Mouse (Mus musculus): Measurements from ENCODE around the gene Scn9a. TPM values are rescaled to one million over a fixed set of nuclear protein-coding genes. Genes with fewer than 3 reads are reported as not detected.

Gene Scn9a
- total RNA-seq (2021), result not detected

DNA sequence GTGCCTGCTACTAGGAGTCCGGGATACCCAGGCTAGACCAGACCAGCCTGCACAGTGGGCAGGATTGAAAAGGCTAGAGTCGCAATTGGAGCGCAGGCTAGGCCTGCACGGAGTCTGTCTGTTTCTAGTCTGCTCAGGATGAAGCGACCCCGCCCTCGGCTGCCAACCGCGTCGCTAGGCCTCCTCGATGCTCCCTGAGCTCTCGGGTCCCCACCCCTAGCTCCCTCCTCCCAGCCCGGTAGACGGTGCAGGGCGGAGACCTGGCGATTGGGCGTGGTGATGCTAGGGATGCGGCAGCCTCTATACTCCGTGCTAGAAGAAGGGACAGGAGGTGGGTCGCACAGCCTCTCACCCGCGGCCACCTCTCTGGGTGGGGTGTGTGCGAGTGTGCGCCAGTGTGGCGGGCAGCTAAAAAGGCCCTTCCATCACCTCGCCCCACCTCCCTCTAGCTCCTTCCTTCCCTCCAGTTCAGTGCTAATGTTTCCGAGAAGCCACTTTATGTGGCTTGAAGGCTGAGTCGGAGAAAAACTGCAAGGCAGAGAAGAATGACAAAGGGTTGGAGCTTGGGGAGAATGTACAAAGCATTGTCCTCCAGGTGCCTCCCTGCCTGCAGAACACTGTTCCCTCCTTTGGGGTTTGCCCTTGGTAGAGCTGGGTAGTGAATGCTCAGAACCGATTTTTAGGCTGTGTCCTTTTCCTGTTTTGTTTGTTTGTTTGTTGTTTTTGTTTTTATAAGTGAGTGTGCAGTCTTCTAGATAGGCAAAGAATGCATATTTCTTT, at the start of gene Scn9a:
Gene Scn9a (minus strand): TSS at position 383 of the 780 bp plus-strand sequence.
- no peak for DNase-seq (ENCODE audit: low spot score)
- intact Hi-C loops (cut with DNase I), result no loop called here

DNA sequence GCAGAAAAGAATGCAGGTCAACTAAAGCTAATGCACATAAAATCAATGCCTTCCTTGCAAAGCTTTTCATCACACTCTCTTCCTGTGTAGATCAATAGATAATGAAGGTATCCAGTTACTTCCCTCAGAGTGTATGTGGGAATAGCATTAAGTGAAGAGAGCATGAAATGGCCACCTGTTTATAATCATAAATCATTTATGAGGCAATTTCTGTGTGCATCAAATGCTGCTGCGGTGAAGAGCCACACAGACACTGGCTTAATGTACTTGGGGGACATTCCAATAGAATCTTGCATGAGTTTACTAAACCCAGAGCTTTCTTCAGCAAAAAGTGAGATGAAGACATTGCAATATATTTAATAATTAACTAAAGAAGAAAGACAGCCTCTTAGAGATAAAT, 27.2 kb upstream of the Scn9a start:
- DNase-seq (ENCODE audit: low spot score), result no peak
- intact Hi-C loops (cut with DNase I), result no loop called here

DNA sequence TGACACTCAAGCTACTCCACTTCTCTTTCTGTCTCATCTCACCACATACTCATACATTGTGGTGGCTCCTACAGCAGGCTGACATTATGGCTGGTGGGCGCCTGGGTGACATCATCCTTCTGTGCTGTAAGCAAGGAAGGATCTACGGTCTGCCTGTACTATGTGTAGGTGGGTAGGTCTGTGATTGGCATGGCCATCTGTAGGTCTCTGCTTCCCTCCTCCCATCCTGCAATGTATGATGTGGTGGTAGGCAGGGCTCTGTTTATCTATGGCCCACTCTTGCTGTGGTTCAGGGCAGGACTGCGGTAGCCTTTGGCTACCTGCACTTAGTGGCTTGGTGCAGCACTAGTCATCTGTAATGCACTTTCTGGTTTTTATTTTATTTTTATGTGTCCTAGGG, 21.7 kb upstream of the Scn9a start:
- intact Hi-C loops (cut with DNase I), result no loop called here
- DNase-seq (ENCODE audit: low spot score), result no peak

DNA sequence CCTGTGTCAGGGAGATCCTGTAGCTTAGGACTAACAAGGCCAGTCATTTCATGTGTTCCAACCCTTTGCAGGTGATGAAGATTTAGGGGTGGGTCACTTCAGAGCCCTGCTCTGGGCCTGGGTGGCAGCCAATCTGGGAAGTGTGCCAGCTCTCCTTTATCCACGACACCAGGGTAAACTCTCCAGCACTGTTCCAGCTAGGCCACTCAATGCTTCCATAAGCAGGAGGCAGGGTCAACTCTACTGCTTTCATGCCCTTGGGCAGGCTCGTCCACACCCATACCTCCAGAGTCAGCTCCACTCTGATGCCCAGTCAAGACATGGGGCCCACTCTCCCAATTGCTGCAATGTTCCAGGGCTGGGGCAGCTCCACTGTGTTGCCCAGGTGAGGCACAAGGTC, 20.7 kb upstream of the Scn9a start:
- no peak for DNase-seq (ENCODE audit: low spot score)
- intact Hi-C loops (cut with DNase I), result no loop called here

GRCm38 (mm10) chr2:66644384-66644783, 9.6 kb upstream of the Scn9a start:
- intact Hi-C loops (cut with DNase I), result loop anchor here (10.0 kb wide), 1 partner anchor 390 kb away; the partner anchor contains the start of gene Ttc21b
- no peak for DNase-seq (ENCODE audit: low spot score)

DNA sequence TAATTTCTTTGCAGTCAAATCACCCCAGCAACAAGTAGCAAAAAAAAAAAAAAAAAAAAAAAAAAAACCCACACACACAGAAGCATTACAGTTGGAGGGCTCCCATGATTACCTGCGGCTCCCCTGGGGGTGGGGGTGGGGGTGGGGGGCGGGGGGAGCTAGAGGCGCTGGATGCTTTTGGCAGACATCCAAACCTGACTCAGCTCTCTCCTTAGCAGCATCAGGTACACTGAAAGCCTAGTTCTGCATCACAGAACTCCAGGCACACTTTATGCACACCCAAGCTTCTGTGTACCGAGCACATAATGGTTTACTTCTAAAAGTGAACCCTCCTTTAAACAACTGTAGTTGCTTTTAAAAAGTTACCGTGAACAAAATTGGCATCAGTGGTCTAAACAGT, 2.0 kb downstream of the Scn9a start:
- intact Hi-C loops (cut with DNase I), result no loop called here
- DNase-seq (ENCODE audit: low spot score), result no peak

DNA sequence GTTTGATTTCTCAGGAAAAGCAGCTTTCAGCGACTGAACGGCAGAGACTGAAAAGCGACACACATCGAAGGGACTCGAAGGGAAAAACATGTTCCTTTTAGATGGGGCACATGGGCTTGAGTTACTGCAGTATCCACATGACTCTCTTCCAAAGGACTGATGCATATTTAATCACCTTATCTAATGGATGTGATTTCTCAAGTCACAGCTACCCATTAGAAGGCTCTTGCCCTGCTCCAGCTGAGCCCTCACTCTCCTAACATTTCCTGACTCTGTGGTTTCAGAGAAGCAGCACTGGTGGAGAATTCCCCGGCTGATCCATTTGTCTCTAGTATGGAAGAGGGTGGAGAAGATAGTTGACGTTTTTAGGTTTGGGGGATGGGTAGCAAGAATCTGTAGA, 23.7 kb downstream of the Scn9a start:
- intact Hi-C loops (cut with DNase I), result no loop called here

DNA sequence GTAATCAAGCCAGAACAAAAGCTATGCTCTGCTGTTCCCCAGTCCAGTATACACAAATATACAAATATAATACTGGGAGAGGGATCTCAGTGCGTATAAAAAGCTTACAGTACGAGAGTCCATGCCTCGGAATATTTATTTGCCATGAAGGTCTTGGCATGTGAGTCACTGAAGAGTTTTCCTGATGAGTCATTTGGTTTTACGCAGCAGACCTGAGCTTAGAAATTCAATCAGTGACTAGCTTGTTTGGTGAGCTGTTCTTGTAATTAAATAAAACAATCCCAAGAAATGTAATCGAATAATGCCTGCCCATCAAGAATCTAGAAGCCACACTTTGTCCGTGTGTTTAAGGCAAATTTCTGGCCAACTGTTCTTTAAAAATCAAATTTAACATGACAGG, 37.4 kb downstream of the Scn9a start:
- DNase-seq (ENCODE audit: low spot score), result no peak
- intact Hi-C loops (cut with DNase I), result no loop called here

More for the DNA sequence above, 23.7 kb downstream of the Scn9a start:
- no peak for DNase-seq (ENCODE audit: low spot score)

DNA sequence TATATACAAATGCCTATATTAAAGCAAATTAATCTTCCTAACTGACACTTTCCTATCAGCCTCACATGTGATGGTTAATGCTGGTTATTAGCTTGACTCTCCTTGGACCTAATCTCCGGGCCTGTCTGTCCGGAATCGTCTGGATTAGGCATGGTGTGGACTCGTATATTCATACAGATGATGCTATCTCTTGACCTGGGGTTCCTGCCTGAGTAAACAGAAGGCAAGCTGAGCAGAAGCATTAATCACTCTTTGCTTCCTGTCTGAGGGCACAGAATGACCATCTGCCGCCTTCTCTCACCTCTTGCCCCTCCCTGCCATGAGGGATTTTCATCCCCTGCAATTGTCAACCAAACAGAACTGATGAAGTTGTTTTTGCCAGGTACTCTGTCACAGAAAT, 38.6 kb downstream of the Scn9a start:
- DNase-seq (ENCODE audit: low spot score), result no peak
- intact Hi-C loops (cut with DNase I), result no loop called here

DNA sequence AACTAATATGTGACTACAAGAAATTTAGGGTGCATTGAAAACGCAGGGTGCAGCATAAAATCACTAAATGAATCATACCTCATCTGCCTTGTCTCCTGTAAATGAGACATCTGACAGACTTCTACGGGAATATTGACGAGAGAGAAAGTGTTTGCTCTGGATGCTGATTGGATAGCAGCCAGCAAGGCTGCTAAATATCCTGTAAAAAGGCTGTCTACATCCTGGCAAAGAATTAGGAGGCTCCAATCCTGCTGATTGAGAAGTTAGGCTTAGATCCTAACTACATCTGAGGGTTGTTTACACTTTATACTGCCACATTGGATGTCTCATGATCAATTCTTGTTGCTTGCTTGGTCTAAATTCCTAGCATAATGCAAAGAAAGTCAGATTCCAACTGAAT, 44.6 kb downstream of the Scn9a start:
- DNase-seq (ENCODE audit: low spot score), result no peak
- intact Hi-C loops (cut with DNase I), result no loop called here

DNA sequence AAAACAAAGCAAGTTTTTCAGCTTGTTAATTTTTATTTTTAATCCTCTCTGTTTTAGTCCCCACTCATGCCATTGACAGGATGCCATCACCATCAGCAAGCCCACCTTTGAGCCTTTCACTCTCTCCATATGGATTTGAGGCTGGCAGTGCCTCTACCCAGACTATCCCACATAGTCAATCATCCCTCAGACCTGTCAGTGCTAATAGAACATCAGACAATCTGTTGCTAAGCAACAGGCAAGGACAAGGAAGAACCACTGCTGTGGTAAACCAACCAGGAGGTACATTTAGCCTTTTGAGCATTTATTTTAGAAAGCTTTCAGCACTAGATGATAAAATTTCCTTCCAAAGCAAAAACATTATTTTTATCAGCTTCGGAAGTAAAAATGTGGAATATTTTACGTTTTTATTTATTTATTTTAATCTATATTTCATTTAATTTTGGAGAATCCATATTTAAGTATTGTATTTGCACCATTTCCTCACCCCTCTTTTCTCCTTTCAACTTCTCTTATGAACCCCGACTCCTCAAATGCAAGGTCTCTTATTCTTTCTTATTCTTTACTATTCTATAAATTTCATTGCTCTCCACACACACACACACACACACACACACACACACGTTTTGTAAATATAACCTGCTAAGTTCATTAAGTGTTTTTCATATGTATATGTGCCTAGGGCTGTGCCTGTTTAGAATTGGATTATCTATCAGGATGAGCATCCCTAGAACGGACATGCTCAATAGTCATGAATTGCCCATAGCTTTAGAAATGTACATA, 54.5 kb downstream of the Scn9a start:
- DNase-seq (ENCODE audit: low spot score), result no peak
- intact Hi-C loops (cut with DNase I), result no loop called here

- DNase-seq (ENCODE audit: low spot score), result no peak
- intact Hi-C loops (cut with DNase I), result no loop called here
These were observed 86.5 kb downstream of the Scn9a start for GRCm38 (mm10) chr2:66548254-66548653.

DNA sequence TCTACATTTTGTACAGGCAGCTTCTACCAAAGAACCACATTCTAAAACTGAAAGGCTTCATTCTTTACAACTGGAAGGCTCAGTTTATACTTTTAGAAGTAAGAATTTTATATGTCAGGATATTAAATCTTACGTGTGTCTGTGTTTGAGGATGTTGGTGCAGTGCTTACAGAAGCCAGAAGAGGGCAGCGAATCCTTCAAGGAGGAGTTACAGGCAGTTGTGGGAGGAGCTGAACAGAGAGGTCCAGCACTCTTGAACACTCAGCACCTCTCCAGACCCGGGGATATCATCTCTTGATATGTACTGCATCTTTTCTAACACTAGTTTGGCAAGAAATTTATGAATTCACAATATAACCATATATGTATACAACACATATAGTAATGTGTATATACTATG, 114.8 kb downstream of the Scn9a start:
- intact Hi-C loops (cut with DNase I), result no loop called here
- DNase-seq (ENCODE audit: low spot score), result no peak

GRCm38 (mm10) chr2:66511424-66511823, 123.3 kb downstream of the Scn9a start:
- DNase-seq (ENCODE audit: low spot score), result no peak
- intact Hi-C loops (cut with DNase I), result no loop called here

- no peak for DNase-seq (ENCODE audit: low spot score)
- intact Hi-C loops (cut with DNase I), result no loop called here
These were observed 126.7 kb downstream of the Scn9a start for GRCm38 (mm10) chr2:66508032-66508431.

- DNase-seq (ENCODE audit: low spot score), result no peak
- intact Hi-C loops (cut with DNase I), result no loop called here
These were observed 127.1 kb downstream of the Scn9a start for GRCm38 (mm10) chr2:66507616-66508015.

DNA sequence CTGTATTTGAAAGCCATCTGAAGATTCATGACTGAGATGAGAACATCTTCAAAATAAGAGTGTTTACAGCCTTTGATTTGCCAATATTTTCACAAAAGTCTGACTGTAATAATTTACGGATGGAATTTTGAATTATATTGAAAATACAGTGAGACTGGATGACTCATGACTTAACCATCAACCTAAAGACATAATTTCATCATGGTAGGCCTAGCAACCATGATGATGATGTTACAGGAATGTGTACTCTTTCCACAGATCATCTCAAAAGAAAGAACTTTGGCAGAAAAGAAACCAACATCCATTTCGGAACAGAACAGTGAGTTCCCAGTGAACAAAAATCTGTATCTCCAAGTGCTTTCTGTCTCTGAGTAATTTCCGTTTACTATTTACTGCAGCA, 132.6 kb downstream of the Scn9a start:
- DNase-seq (ENCODE audit: low spot score), result no peak
- intact Hi-C loops (cut with DNase I), result no loop called here

DNA sequence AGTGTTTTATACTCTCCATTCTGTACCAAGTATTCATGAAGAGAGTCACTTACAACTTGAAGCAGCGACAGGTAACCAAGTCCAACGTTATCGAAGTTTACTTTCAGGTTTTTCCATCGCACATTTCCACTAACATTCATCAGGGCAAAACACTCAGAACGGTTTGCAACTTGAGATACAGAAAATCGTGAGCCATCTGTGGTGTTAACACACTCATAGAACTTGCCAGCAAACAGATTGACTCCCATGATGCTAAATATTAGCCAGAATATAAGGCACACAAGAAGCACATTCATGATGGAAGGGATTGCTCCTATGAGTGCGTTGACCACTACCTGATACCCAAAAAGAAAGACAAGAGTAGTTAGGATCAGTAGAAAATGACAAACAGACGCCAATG, 140.2 kb downstream of the Scn9a start:
- intact Hi-C loops (cut with DNase I), result no loop called here
- DNase-seq (ENCODE audit: low spot score), result no peak

GRCm38 (mm10) chr2:66478395-66478794, 156.4 kb downstream of the Scn9a start:
- intact Hi-C loops (cut with DNase I), result no loop called here
- DNase-seq (ENCODE audit: low spot score), result no peak

DNA sequence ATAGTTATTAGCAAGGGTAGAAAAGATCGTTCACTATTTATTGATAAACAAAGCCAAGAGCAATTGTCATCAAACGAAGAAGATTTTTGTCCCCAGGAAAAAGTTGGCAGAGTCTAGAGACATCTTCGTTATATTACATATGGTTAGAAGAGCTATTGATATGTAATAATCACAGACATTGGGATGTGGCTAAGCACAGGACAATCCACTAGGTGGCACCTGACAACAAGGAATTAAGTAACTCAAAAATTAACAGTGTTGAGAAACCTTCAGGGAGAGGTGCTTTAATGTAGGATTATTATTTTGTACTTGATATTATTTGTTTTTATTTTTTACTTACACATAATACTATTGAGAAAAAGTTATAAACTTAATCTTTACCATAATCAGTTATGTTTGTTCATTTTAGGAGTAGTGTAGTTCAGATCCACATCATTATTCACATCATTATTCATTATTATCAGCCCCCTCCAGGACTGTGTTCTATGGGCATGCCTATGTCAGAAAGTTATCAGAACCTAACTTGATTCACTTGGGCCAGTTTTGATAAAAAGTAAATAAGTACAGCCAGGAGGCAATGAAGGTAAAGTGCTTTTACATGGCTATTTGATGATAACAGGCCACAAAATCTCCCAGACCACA, 161.5 kb downstream of the Scn9a start:
- no peak for DNase-seq (ENCODE audit: low spot score)
- intact Hi-C loops (cut with DNase I), result no loop called here

DNA sequence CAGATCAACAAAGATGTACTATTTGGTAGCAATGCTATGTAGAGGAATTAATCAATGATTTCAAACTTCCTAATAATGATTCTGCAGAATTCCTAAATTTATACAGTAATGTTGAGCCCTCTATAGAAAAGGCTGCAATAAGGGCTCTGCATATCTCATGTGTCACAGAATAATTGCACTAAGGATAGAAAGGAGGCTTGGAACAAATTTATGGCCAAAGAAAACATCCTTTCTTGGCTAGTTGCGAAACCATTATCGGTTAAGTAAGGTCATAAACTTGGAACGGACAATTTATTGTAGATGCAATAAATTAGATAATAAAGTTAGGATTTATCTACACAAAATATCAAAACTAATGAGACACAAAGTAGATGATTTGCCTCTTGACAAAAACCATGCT, 169.3 kb downstream of the Scn9a start:
- DNase-seq (ENCODE audit: low spot score), result no peak
- intact Hi-C loops (cut with DNase I), result no loop called here
